Mouse (Mus musculus): ENCODE results near the gene Pnmal1. TPM values are rescaled to one million over a fixed set of nuclear protein-coding genes. Genes with fewer than 3 reads are reported as not detected.

The Pnmal1 gene
- polyA plus RNA-seq, 1 experiment from 2014 or later: 2.9 TPM

DNA sequence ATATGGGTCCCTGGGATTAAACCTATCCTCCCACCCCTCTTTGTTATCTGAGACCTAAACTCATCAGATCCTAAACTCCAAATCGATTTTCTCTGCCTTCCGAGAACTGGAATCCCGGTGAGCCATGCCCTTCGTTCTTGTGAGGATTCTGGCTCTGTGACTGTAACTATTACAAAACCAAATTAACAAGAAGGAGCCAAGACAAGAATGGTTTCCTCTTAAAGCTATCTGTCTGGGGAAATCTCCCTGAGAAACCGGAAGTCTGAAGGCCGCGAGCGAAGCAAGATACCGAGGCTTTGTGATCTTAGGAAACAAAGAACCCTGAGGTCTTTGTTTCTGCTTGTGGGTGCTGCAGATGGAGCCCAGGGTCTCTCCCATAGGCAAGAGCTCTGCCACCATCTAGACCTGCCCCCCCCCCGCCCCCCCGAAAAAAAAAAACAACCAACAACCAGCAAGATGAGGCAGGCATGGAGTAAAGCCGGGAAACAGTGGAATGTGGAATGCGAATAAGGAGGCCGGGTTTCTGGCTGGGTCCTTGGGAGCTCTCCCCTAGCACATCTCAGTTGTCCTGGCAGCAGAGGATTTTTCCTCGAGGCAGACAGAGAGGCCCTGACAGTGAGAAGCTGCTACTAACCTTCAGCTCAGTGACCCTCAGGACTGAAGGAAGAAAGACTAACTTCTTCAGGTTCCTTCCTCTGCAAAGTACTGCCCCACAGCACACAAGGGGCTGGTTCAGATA is 30.7 kb downstream of the Pnmal1 start:
- H3K9ac ChIP-seq (ENCODE audit: low read depth, low read length): peak overlapping the region; percentile 50; the same call in 1 of the 2 replicates
- peaks cover 35% of the 10 kb centered on the region for H3K4me1 ChIP-seq (ENCODE audit: control insufficient read depth, insufficient read depth, low read length)
- 24% methylated on average over 15 of the region's 15 CpGs for WGBS
- H3K36me3 ChIP-seq (ENCODE audit: control insufficient read depth, insufficient read depth, low read length): no peaks in the 10 kb centered on the region
- H3K9me3 ChIP-seq (ENCODE audit: control insufficient read depth, low read length): no peaks in the 10 kb centered on the region
- peak overlapping the region; percentile 82 for H3K27ac ChIP-seq (ENCODE audit: low read length)
- peak overlapping the region; percentile 13; the same call in 1 of the 2 replicates for H3K4me3 ChIP-seq (ENCODE audit: low read length)
- H3K4me2 ChIP-seq (ENCODE audit: low read depth, low read length): peak overlapping the region; percentile 32
- no peak for ATAC-seq
- H3K27me3 ChIP-seq (replicated peaks; ENCODE audit: control insufficient read depth, insufficient read depth, low read length): no peaks in the 10 kb centered on the region

DNA sequence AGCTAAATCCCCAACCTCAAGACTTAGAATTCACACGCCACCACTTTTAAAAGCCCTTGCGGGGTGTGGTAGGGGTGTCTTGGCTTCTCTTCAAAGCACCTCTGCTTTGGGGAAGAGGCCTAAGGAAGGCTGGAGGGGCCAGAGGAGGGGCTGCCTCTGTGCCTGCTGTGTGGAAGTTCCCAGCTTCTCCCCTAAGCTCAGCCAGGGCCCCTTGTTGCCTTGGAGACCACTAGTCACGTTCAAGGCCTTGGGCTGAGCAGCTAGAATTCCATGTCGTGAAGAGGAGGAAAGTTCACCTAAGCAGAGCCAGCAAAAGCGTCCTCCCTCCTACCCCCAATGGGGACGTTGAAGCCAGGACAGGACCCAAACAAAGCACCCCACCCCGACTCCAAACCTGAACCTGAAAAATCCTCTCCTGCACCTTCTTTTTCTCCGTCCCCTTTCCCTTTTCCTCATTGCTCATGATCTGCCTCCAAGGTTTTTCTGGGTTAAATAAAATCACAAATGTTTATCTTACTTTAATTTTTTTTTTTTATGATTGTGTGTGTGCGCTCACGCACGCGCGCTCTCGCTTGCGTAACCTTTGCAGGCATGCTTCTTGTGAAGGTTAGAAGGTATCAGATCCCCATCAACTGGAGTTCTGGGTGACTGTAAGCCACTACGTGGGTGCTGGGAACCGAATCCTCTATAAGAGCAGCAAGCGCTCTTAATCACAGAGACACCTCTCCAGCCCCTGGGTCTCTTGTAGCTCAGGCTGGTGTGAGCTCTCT is 32.4 kb downstream of the Pnmal1 start:
- H3K4me2 ChIP-seq (ENCODE audit: low read depth, low read length): peak overlapping the region; percentile 39
- H3K4me1 ChIP-seq (ENCODE audit: control insufficient read depth, insufficient read depth, low read length): peaks cover 50% of the 10 kb centered on the region
- H3K9me3 ChIP-seq (ENCODE audit: control insufficient read depth, low read length): no peaks in the 10 kb centered on the region
- H3K27ac ChIP-seq (ENCODE audit: low read length): peak overlapping the region; percentile 94
- 29% methylated on average over 18 of the region's 18 CpGs for WGBS
- peak; percentile 83 for ATAC-seq
- no peaks in the 10 kb centered on the region for H3K27me3 ChIP-seq (replicated peaks; ENCODE audit: control insufficient read depth, insufficient read depth, low read length)
- 0 out of 2 replicates have a peak overlapping the region, but pooled peaks have one; percentile 1 for H3K4me3 ChIP-seq (ENCODE audit: low read length)
- no peaks in the 10 kb centered on the region for H3K36me3 ChIP-seq (ENCODE audit: control insufficient read depth, insufficient read depth, low read length)
- peak overlapping the region; percentile 26 for H3K9ac ChIP-seq (ENCODE audit: low read depth, low read length)

DNA sequence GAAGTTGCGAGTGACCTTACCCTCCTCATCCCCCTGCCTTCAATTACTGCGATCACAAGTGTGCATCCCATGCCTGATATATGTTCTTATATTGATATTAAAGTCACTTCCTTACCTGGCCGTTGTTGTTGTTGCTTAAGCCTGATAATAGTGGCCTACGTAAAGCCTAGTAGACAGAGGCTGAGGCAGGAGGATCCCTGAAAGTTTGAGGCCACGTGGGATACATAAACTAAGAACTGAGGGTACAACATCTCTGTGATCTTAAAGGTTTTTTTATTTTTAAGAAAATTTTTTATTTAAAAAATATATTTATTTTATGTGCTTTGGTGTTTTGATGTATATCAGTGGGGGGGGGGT is 33.0 kb downstream of the Pnmal1 start, which contains the start of gene Ccdc8:
Gene Ccdc8 (plus strand): TSS at position 258 of the 357 bp plus-strand sequence.
- H3K4me3 ChIP-seq (ENCODE audit: low read length): peak within 1 kb of the TSS; percentile 74
- H3K27ac ChIP-seq (ENCODE audit: low read length): peak within 1 kb of the TSS; percentile 94
- H3K9ac ChIP-seq (ENCODE audit: low read depth, low read length): peak within 1 kb of the TSS; percentile 85
- ATAC-seq: no peak
- peak within 1 kb of the TSS; percentile 84 for H3K4me2 ChIP-seq (ENCODE audit: low read depth, low read length)
- WGBS: 92% methylated on average over 5 of the region's 5 CpGs
- peaks cover 51% of the 10 kb centered on the region for H3K4me1 ChIP-seq (ENCODE audit: control insufficient read depth, insufficient read depth, low read length)
- no peaks in the 10 kb centered on the region for H3K27me3 ChIP-seq (replicated peaks; ENCODE audit: control insufficient read depth, insufficient read depth, low read length)
- H3K36me3 ChIP-seq (ENCODE audit: control insufficient read depth, insufficient read depth, low read length): peaks cover 2% of the 10 kb centered on the region; the same call in 1 of the 2 replicates
- H3K9me3 ChIP-seq (ENCODE audit: control insufficient read depth, low read length): no peaks in the 10 kb centered on the region

DNA sequence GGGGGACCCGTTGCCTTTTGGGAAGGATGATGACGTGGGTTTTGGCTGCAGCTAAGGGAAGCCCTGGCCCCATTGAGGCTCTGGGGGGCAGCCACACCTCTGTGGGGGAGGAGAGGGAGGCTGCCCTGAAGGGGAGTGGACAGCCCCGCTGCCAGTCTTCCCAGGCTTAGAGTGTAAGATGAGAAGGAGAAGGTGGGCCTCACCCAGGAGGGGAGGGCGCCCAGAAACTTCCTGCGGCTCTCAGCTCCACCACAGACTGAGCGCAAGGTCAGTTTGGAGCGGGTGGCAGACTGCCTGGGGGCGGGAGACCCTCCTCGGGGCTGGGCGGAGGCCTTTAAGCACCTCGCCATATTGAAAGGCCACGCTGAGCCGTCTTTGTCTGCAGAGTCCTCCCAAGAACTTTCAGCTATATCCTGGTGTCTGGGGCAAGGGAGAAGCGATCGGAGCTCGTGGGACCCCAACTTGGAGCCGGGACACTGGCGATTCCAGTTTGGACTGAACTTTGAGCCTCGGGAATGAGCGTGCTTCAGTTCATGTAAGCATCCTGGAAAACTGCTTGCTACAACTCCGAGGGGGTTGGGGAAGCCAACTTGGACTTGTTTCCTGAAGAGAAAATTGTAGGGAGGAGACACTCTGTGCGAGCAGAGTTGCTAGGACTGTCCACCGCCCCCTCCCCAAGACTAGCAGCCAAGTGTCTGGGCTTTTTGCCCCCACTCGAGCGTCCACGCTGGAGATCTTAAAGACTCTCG is 34.3 kb downstream of the Pnmal1 start:
- H3K4me1 ChIP-seq (ENCODE audit: control insufficient read depth, insufficient read depth, low read length): peaks cover 52% of the 10 kb centered on the region
- peak overlapping the region; percentile 74 for H3K4me3 ChIP-seq (ENCODE audit: low read length)
- no peaks in the 10 kb centered on the region for H3K27me3 ChIP-seq (replicated peaks; ENCODE audit: control insufficient read depth, insufficient read depth, low read length)
- peak overlapping the region; percentile 85 for H3K9ac ChIP-seq (ENCODE audit: low read depth, low read length)
- H3K4me2 ChIP-seq (ENCODE audit: low read depth, low read length): peak overlapping the region; percentile 84
- H3K9me3 ChIP-seq (ENCODE audit: control insufficient read depth, low read length): no peaks in the 10 kb centered on the region
- ATAC-seq: peak; percentile 85
- WGBS: 1% methylated on average over 27 of the region's 27 CpGs
- H3K27ac ChIP-seq (ENCODE audit: low read length): peak overlapping the region; percentile 92
- peaks cover 4% of the 10 kb centered on the region for H3K36me3 ChIP-seq (ENCODE audit: control insufficient read depth, insufficient read depth, low read length)

DNA sequence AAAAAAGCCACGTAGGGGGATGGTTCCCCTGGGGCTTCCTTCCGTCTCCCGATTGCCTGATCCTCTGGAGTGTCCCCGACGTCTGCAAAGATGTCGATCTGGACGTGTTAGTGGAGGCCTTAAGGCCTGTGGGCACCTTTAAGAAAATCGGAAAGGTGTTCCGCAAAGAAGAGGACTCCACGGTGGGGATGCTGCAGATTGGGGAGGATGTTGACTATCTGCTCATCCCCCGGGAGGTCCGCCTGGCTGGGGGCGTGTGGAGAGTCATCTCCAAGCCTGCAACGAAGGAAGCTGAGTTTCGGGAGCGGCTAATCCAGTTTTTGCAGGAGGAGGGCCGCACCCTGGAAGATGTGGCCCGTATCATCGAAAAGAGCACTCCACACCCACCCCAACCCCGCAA is 34.9 kb downstream of the Pnmal1 start:
- Histone ChIP-seq H3K27ac (ENCODE audit: low read length) (peak overlapping the region; percentile 92), H3K9ac (ENCODE audit: low read depth, low read length) (peak overlapping the region; percentile 85), H3K4me3 (ENCODE audit: low read length) (peak overlapping the region; percentile 74), H3K36me3 (ENCODE audit: control insufficient read depth, insufficient read depth, low read length) (peaks cover 4% of the 10 kb centered on the region), H3K27me3 (replicated peaks; ENCODE audit: control insufficient read depth, insufficient read depth, low read length) (no peaks in the 10 kb centered on the region), H3K4me1 (ENCODE audit: control insufficient read depth, insufficient read depth, low read length) (peaks cover 52% of the 10 kb centered on the region), H3K9me3 (ENCODE audit: control insufficient read depth, low read length) (no peaks in the 10 kb centered on the region), H3K4me2 (ENCODE audit: low read depth, low read length) (peak overlapping the region; percentile 84)
- 3% methylated on average over 20 of the region's 20 CpGs for WGBS
- no peak for ATAC-seq

DNA sequence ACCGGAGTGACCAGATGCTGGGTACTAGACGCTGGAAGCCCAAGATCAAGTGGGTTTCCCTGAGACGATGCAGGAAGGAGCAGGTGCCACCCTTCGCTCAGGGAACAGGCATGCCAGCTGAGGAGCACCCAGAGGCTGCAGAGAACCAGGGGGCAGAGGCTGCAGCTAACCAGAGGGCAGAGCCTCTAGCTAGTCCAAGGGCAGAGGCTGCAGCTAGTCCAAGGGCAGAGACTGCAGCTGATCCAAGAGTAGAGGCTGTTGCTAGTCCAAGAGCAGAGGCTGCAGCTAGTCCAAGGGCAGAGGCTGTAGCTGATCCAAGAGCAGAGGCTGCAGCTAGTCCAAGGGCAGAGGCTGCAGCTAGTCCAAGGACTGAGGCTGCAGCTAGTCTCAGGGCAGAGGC is 35.9 kb downstream of the Pnmal1 start:
- Histone ChIP-seq H3K9me3 (ENCODE audit: control insufficient read depth, low read length) (no peaks in the 10 kb centered on the region), H3K4me1 (ENCODE audit: control insufficient read depth, insufficient read depth, low read length) (peaks cover 51% of the 10 kb centered on the region), H3K9ac (ENCODE audit: low read depth, low read length) (peak overlapping the region; percentile 85), H3K4me3 (ENCODE audit: low read length) (peak overlapping the region; percentile 74), H3K4me2 (ENCODE audit: low read depth, low read length) (peak overlapping the region; percentile 84), H3K27me3 (replicated peaks; ENCODE audit: control insufficient read depth, insufficient read depth, low read length) (no peaks in the 10 kb centered on the region), H3K36me3 (ENCODE audit: control insufficient read depth, insufficient read depth, low read length) (peaks cover 4% of the 10 kb centered on the region), H3K27ac (ENCODE audit: low read length) (no peak overlapping the region)
- 79% methylated on average over 4 of the region's 4 CpGs for WGBS
- ATAC-seq: no peak

DNA sequence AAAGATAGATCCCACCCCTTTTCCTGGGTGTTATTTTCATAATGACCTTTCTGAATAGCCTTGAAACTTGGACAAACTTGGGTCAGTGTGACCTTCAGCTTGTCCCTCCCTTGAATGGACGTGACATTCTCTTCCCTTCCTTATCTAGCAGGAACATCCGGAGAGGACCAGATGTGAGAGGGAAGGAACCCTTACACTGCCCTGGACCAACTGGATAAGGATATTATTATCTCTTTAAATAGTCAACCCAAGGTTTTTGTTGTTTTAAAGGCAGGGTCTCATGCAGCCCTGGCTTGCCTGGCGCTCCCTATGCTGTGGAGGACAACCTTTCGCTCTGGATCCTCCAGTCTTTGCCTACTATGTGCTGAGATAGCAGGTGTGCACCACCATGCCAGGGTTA is 39.8 kb downstream of the Pnmal1 start:
- H3K27me3 ChIP-seq (replicated peaks; ENCODE audit: control insufficient read depth, insufficient read depth, low read length): no peaks in the 10 kb centered on the region
- H3K4me2 ChIP-seq (ENCODE audit: low read depth, low read length): no peak overlapping the region
- peaks cover 4% of the 10 kb centered on the region for H3K36me3 ChIP-seq (ENCODE audit: control insufficient read depth, insufficient read depth, low read length)
- no peak overlapping the region for H3K9ac ChIP-seq (ENCODE audit: low read depth, low read length)
- peaks cover 47% of the 10 kb centered on the region for H3K4me1 ChIP-seq (ENCODE audit: control insufficient read depth, insufficient read depth, low read length)
- H3K9me3 ChIP-seq (ENCODE audit: control insufficient read depth, low read length): no peaks in the 10 kb centered on the region
- no peak for ATAC-seq
- H3K27ac ChIP-seq (ENCODE audit: low read length): no peak overlapping the region
- no peak overlapping the region for H3K4me3 ChIP-seq (ENCODE audit: low read length)
- 71% methylated on average over 4 of the region's 4 CpGs for whole genome bisulfite sequencing

DNA sequence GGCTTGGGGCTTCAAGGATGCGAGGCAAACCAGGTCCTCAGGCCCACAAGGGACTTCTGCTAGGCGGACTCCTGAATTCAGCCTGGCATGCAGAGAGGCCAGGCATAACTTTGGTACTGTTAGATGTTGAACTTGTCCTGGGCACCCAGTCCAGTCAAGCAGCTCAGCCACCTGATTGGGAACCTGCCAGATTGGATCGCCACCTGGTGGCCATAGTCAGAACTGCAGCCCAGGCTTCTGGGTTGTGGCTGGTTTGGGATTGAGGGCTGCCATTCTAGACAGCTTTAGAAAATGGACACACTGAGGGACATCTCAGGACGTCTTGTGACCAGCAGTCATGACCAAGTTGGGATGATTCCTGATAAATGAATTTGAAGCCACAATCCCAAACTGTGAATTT is 40.2 kb downstream of the Pnmal1 start:
- peaks cover 4% of the 10 kb centered on the region for H3K36me3 ChIP-seq (ENCODE audit: control insufficient read depth, insufficient read depth, low read length)
- H3K9me3 ChIP-seq (ENCODE audit: control insufficient read depth, low read length): no peaks in the 10 kb centered on the region
- H3K27ac ChIP-seq (ENCODE audit: low read length): no peak overlapping the region
- no peaks in the 10 kb centered on the region for H3K27me3 ChIP-seq (replicated peaks; ENCODE audit: control insufficient read depth, insufficient read depth, low read length)
- H3K9ac ChIP-seq (ENCODE audit: low read depth, low read length): no peak overlapping the region
- H3K4me2 ChIP-seq (ENCODE audit: low read depth, low read length): no peak overlapping the region
- no peak overlapping the region for H3K4me3 ChIP-seq (ENCODE audit: low read length)
- peaks cover 51% of the 10 kb centered on the region for H3K4me1 ChIP-seq (ENCODE audit: control insufficient read depth, insufficient read depth, low read length)
- no peak for ATAC-seq
- WGBS: 21% methylated on average over 4 of the region's 4 CpGs

Measured in intestine, embryonic 16.5 days (tissue).